38 mouse cellular contexts compared by ENCODE assay signal in genomic region chr16:58861479-58861878, GRCm38 (mm10). TPM values are rescaled to one million over a fixed set of nuclear protein-coding genes. Genes with fewer than 3 reads are reported as not detected.
"Had no signal": no experiment of that assay in that cellular context is flagged by ENCODE, and none has a peak within 500 bp of the region (broad histone marks: within the 10 kb centered on the region; RNA-seq: fewer than 3 reads in every experiment).

No protein-coding gene starts in this region.

- H3K27me3 ChIP-seq: embryonic facial prominence, embryonic 12.5 days; embryonic facial prominence, embryonic 13.5 days; embryonic facial prominence, embryonic 15.5 days; forebrain, embryonic 12.5 days; forebrain, embryonic 13.5 days; forebrain, embryonic 15.5 days had no signal

- H3K9me3 ChIP-seq: embryonic facial prominence, embryonic 10.5 days; embryonic facial prominence, embryonic 12.5 days; embryonic facial prominence, embryonic 13.5 days; embryonic facial prominence, embryonic 15.5 days; forebrain, embryonic 10.5 days; forebrain, embryonic 12.5 days; forebrain, embryonic 13.5 days; forebrain, embryonic 15.5 days; heart, embryonic 10.5 days had no signal

- H3K27ac ChIP-seq: embryonic facial prominence, embryonic 10.5 days; embryonic facial prominence, embryonic 12.5 days; embryonic facial prominence, embryonic 13.5 days; embryonic facial prominence, embryonic 15.5 days; forebrain, embryonic 10.5 days; forebrain, embryonic 12.5 days; forebrain, embryonic 13.5 days; forebrain, embryonic 15.5 days; gastrocnemius, adult 2 months; heart, adult 2 months; heart, embryonic 10.5 days had no signal

- H3K36me3 ChIP-seq: embryonic facial prominence, embryonic 10.5 days; embryonic facial prominence, embryonic 12.5 days; embryonic facial prominence, embryonic 13.5 days; embryonic facial prominence, embryonic 15.5 days; forebrain, embryonic 10.5 days; forebrain, embryonic 12.5 days; forebrain, embryonic 15.5 days; heart, embryonic 10.5 days had no signal

- H3K4me2 ChIP-seq: embryonic facial prominence, embryonic 12.5 days; embryonic facial prominence, embryonic 13.5 days; embryonic facial prominence, embryonic 15.5 days; forebrain, embryonic 12.5 days; forebrain, embryonic 13.5 days; forebrain, embryonic 15.5 days; heart, embryonic 11.5 days had no signal

- H3K4me3 ChIP-seq: embryonic facial prominence, embryonic 10.5 days; embryonic facial prominence, embryonic 12.5 days; embryonic facial prominence, embryonic 13.5 days; embryonic facial prominence, embryonic 15.5 days; erythroblast, embryonic 14.5 days; forebrain, embryonic 10.5 days; forebrain, embryonic 12.5 days; forebrain, embryonic 13.5 days; forebrain, embryonic 15.5 days; gastrocnemius, adult 2 months; heart, adult 2 months; heart, embryonic 10.5 days had no signal

- H3K4me1 ChIP-seq: embryonic facial prominence, embryonic 10.5 days; embryonic facial prominence, embryonic 12.5 days; embryonic facial prominence, embryonic 13.5 days; embryonic facial prominence, embryonic 15.5 days; forebrain, embryonic 10.5 days; forebrain, embryonic 12.5 days; forebrain, embryonic 13.5 days; forebrain, embryonic 15.5 days; heart, embryonic 10.5 days had no signal

- H3K9ac ChIP-seq: embryonic facial prominence, embryonic 12.5 days; embryonic facial prominence, embryonic 13.5 days; embryonic facial prominence, embryonic 15.5 days; forebrain, embryonic 12.5 days; forebrain, embryonic 13.5 days; forebrain, embryonic 15.5 days; forebrain, postnatal 0 days had no signal

- ATAC-seq: forebrain, embryonic 13.5 days; forebrain, embryonic 14.5 days; forebrain, embryonic 15.5 days; forebrain, embryonic 16.5 days; forebrain, postnatal 0 days had no signal

- DNase-seq: cerebellum, postnatal 10 days; cerebellum, postnatal 14 days; cerebellum, postnatal 25 days; cerebellum, postnatal 36 days; embryo, embryonic 11 days; forebrain, postnatal 0 days; gastrocnemius, adult 2 months; gastrocnemius, postnatal 10 days; gastrocnemius, postnatal 14 days; gastrocnemius, postnatal 25 days; gastrocnemius, postnatal 36 days; heart, adult 11 months; heart, adult 18-20 months; heart, adult 2 months had no signal

RNA-seq across cellular contexts. Expression of gene Olfr177, which starts 13.1 kb away (rescaled TPM):
- total RNA-seq: common myeloid progenitor, adult 5-6 weeks; forebrain, postnatal 0 days; gastrocnemius, adult 18-20 months; gastrocnemius, adult 2 months; gastrocnemius, postnatal 10 days; gastrocnemius, postnatal 14 days; gastrocnemius, postnatal 25 days; gastrocnemius, postnatal 36 days; gastrocnemius, postnatal 4 days; granulocyte monocyte progenitor cell, adult 5-6 weeks; heart, adult 18-20 months; heart, adult 2 months; heart, adult 8-10 months had no signal
- polyA plus RNA-seq: cortical plate, adult 2 months; embryonic facial prominence, embryonic 10.5 days; embryonic facial prominence, embryonic 11.5 days; embryonic facial prominence, embryonic 12.5 days; embryonic facial prominence, embryonic 13.5 days; embryonic facial prominence, embryonic 14.5 days; embryonic facial prominence, embryonic 15.5 days; erythroblast, embryonic 14.5 days; forebrain, embryonic 10.5 days; forebrain, embryonic 11.5 days; forebrain, embryonic 12.5 days; forebrain, embryonic 13.5 days; forebrain, embryonic 14.5 days; forebrain, embryonic 15.5 days; forebrain, embryonic 16.5 days; forebrain, postnatal 0 days; frontal cortex, adult 2 months; gonadal fat pad, adult 2 months; heart, adult 2 months; heart, embryonic 10.5 days; heart, embryonic 11.5 days had no signal

RNA-seq across cellular contexts. Expression of gene Olfr178, which starts 30.4 kb away (rescaled TPM):
- total RNA-seq: common myeloid progenitor, adult 5-6 weeks; forebrain, postnatal 0 days; gastrocnemius, adult 18-20 months; gastrocnemius, adult 2 months; gastrocnemius, postnatal 10 days; gastrocnemius, postnatal 14 days; gastrocnemius, postnatal 25 days; gastrocnemius, postnatal 36 days; gastrocnemius, postnatal 4 days; granulocyte monocyte progenitor cell, adult 5-6 weeks; heart, adult 18-20 months; heart, adult 2 months; heart, adult 8-10 months had no signal
- polyA plus RNA-seq: cortical plate, adult 2 months; embryonic facial prominence, embryonic 10.5 days; embryonic facial prominence, embryonic 11.5 days; embryonic facial prominence, embryonic 12.5 days; embryonic facial prominence, embryonic 13.5 days; embryonic facial prominence, embryonic 14.5 days; embryonic facial prominence, embryonic 15.5 days; erythroblast, embryonic 14.5 days; forebrain, embryonic 10.5 days; forebrain, embryonic 11.5 days; forebrain, embryonic 12.5 days; forebrain, embryonic 13.5 days; forebrain, embryonic 14.5 days; forebrain, embryonic 15.5 days; forebrain, embryonic 16.5 days; forebrain, postnatal 0 days; frontal cortex, adult 2 months; gonadal fat pad, adult 2 months; heart, adult 2 months; heart, embryonic 10.5 days; heart, embryonic 11.5 days had no signal

RNA-seq across cellular contexts. Expression of gene Olfr175-ps1, which starts 34.9 kb away (rescaled TPM):
- total RNA-seq: common myeloid progenitor, adult 5-6 weeks; forebrain, postnatal 0 days; gastrocnemius, adult 18-20 months; gastrocnemius, adult 2 months; gastrocnemius, postnatal 10 days; gastrocnemius, postnatal 14 days; gastrocnemius, postnatal 25 days; gastrocnemius, postnatal 36 days; gastrocnemius, postnatal 4 days; granulocyte monocyte progenitor cell, adult 5-6 weeks; heart, adult 18-20 months; heart, adult 2 months; heart, adult 8-10 months had no signal
- polyA plus RNA-seq: cortical plate, adult 2 months; embryonic facial prominence, embryonic 10.5 days; embryonic facial prominence, embryonic 11.5 days; embryonic facial prominence, embryonic 12.5 days; embryonic facial prominence, embryonic 13.5 days; embryonic facial prominence, embryonic 14.5 days; embryonic facial prominence, embryonic 15.5 days; erythroblast, embryonic 14.5 days; forebrain, embryonic 10.5 days; forebrain, embryonic 11.5 days; forebrain, embryonic 12.5 days; forebrain, embryonic 13.5 days; forebrain, embryonic 14.5 days; forebrain, embryonic 15.5 days; forebrain, embryonic 16.5 days; forebrain, postnatal 0 days; frontal cortex, adult 2 months; gonadal fat pad, adult 2 months; heart, adult 2 months; heart, embryonic 10.5 days; heart, embryonic 11.5 days had no signal
